Mouse (Mus musculus): ENCODE measurements around the gene Cdc37. TPM values are rescaled to one million over a fixed set of nuclear protein-coding genes. Genes with fewer than 3 reads are reported as not detected.

Cdc37 gene
- polyA plus RNA-seq, 1 experiment from 2014 or later: 297 TPM

GRCm38 (mm10) chr9:21163086-21164050 lies 13.6 kb upstream of the Cdc37 start:
- no peak overlapping the region for H3K27ac ChIP-seq (ENCODE audit: low read depth, low read length)
- H3K27me3 ChIP-seq (ENCODE audit: control insufficient read depth, insufficient read depth, low read length): peaks cover 54% of the 10 kb centered on the region
- no peaks in the 10 kb centered on the region for H3K36me3 ChIP-seq (ENCODE audit: control insufficient read depth, insufficient read depth, low read length)
- H3K4me2 ChIP-seq: no peak overlapping the region
- WGBS: 36% methylated on average over 11 of the region's 11 CpGs
- no peaks in the 10 kb centered on the region for H3K9me3 ChIP-seq (ENCODE audit: control insufficient read depth, low read length)
- ATAC-seq (ENCODE audit: low FRiP score) (no peak), DNase-seq (ENCODE audit: low spot score, missing footprints) (no peak)
- peaks cover 14% of the 10 kb centered on the region for H3K4me1 ChIP-seq (ENCODE audit: control insufficient read depth, insufficient read depth, low read length)
- no peak overlapping the region for H3K4me3 ChIP-seq (ENCODE audit: low read depth, low read length)
- H3K9ac ChIP-seq (ENCODE audit: low read length): no peak overlapping the region

- peak overlapping the region; percentile 64 for H3K4me2 ChIP-seq
These were observed 11.6 kb upstream of the Cdc37 start for GRCm38 (mm10) chr9:21161209-21161909.

DNA sequence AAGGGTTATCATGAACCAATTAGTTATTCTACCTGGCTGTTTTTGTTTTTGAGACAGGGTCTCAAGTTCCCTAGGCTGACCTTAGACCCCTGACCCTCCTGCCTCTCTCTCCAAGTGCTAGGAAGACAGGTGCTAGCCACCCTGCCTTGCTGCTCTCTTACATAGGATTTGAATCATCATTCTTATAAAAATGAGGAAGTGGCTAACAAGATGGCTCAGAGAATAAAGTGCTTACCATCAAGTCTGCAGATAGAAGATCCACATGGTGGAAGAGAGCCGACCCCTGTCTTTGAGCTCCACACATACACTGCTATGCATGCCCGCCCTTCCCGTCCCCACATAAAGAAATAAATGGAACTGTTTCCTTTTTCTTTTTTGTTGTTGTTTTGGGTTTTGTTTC lies 5.0 kb upstream of the Cdc37 start:
- Histone ChIP-seq H3K4me3 (ENCODE audit: low read depth, low read length) (no peak overlapping the region), H3K27ac (ENCODE audit: low read depth, low read length) (no peak overlapping the region), H3K9ac (ENCODE audit: low read length) (no peak overlapping the region), H3K9me3 (ENCODE audit: control insufficient read depth, low read length) (no peaks in the 10 kb centered on the region; the same call in 1 of the 2 replicates), H3K4me2 (no peak overlapping the region), H3K27me3 (ENCODE audit: control insufficient read depth, insufficient read depth, low read length) (no peaks in the 10 kb centered on the region; the same call in 1 of the 2 replicates), H3K4me1 (ENCODE audit: control insufficient read depth, insufficient read depth, low read length) (peaks cover 5% of the 10 kb centered on the region; the same call in 1 of the 2 replicates), H3K36me3 (ENCODE audit: control insufficient read depth, insufficient read depth, low read length) (no peaks in the 10 kb centered on the region)
- DNase-seq (ENCODE audit: low spot score, missing footprints): no peak
- no peak for ATAC-seq (ENCODE audit: low FRiP score)
- 84% methylated on average over 3 of the region's 3 CpGs for WGBS

More at GRCm38 (mm10) chr9:21161209-21161909, 11.6 kb upstream of the Cdc37 start:
- DNase-seq (ENCODE audit: low spot score, missing footprints) (peak; percentile 98), ATAC-seq (ENCODE audit: low FRiP score) (peak; percentile 81)
- H3K27ac ChIP-seq (ENCODE audit: low read depth, low read length): no peak overlapping the region
- no peaks in the 10 kb centered on the region; the same call in 1 of the 2 replicates for H3K9me3 ChIP-seq (ENCODE audit: control insufficient read depth, low read length)
- H3K36me3 ChIP-seq (ENCODE audit: control insufficient read depth, insufficient read depth, low read length): no peaks in the 10 kb centered on the region
- H3K4me1 ChIP-seq (ENCODE audit: control insufficient read depth, insufficient read depth, low read length): peaks cover 14% of the 10 kb centered on the region
- peak overlapping the region; percentile 49 for H3K4me3 ChIP-seq (ENCODE audit: low read depth, low read length)
- H3K9ac ChIP-seq (ENCODE audit: low read length): peak overlapping the region; percentile 79
- peaks cover 42% of the 10 kb centered on the region for H3K27me3 ChIP-seq (ENCODE audit: control insufficient read depth, insufficient read depth, low read length)
- WGBS: under 1% methylated on average over 52 of the region's 52 CpGs

DNA sequence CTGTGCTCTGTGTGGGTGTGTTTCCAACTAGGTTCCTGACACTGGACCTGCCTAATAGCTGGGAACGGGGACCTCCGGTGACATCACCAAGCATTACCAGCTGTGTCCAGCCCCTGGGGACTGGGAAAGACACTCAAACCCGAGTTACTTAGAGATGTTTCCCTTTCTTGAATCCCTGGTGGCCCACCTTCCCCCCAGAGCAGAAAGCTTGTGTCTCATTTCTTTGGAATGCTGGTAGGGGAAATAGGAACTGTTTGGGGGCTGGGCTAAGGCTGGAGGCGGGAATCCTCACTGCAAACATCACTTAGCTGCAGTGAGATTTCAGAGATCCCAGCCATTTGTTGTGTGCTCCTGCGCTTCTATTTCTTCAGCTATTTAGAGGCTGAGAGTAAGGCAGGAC lies 4.1 kb upstream of the Cdc37 start:
- DNase-seq (ENCODE audit: low spot score, missing footprints): no peak
- WGBS: 15% methylated on average over 5 of the region's 5 CpGs

DNA sequence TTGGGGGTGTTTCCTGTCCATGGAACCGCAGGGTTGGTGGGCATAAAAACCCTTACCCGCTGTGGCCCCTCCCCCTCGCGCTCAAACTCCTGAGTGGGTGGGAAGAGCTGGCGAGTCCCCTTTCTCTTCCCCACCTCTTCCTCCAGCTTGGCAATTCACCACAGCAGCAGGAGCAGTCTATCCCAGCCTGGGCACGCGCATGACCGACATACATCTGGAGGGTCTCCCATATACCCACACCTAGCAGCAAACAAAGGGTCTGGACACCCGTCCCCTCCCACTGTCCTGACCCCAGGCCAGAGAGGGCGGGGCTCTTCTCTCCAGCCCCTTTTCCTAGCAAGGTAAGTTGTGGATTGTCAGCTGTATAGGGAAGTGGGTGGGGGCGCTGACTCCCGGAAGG lies 3.5 kb upstream of the Cdc37 start:
- no peak for ATAC-seq (ENCODE audit: low FRiP score)
- Histone ChIP-seq H3K27me3 (ENCODE audit: control insufficient read depth, insufficient read depth, low read length) (no peaks in the 10 kb centered on the region; the same call in 1 of the 2 replicates), H3K4me3 (ENCODE audit: low read depth, low read length) (0 out of 2 replicates have a peak overlapping the region, but pooled peaks have one; percentile 3), H3K36me3 (ENCODE audit: control insufficient read depth, insufficient read depth, low read length) (no peaks in the 10 kb centered on the region), H3K9ac (ENCODE audit: low read length) (peak overlapping the region; percentile 36), H3K4me2 (peak overlapping the region; percentile 38), H3K27ac (ENCODE audit: low read depth, low read length) (no peak overlapping the region), H3K9me3 (ENCODE audit: control insufficient read depth, low read length) (no peaks in the 10 kb centered on the region; the same call in 1 of the 2 replicates), H3K4me1 (ENCODE audit: control insufficient read depth, insufficient read depth, low read length) (peaks cover 15% of the 10 kb centered on the region)
- no peak for DNase-seq (ENCODE audit: low spot score, missing footprints)
- 10% methylated on average over 12 of the region's 12 CpGs for WGBS

More for the DNA sequence above, 4.1 kb upstream of the Cdc37 start:
- Histone ChIP-seq H3K36me3 (ENCODE audit: control insufficient read depth, insufficient read depth, low read length) (no peaks in the 10 kb centered on the region), H3K4me2 (peak overlapping the region; percentile 38), H3K9me3 (ENCODE audit: control insufficient read depth, low read length) (no peaks in the 10 kb centered on the region; the same call in 1 of the 2 replicates), H3K27me3 (ENCODE audit: control insufficient read depth, insufficient read depth, low read length) (no peaks in the 10 kb centered on the region; the same call in 1 of the 2 replicates), H3K4me1 (ENCODE audit: control insufficient read depth, insufficient read depth, low read length) (peaks cover 10% of the 10 kb centered on the region), H3K4me3 (ENCODE audit: low read depth, low read length) (no peak overlapping the region), H3K27ac (ENCODE audit: low read depth, low read length) (no peak overlapping the region), H3K9ac (ENCODE audit: low read length) (peak overlapping the region; percentile 36; the same call in 1 of the 2 replicates)
- no peak for ATAC-seq (ENCODE audit: low FRiP score)

GRCm38 (mm10) chr9:21152715-21153114 lies 2.9 kb upstream of the Cdc37 start:
- 5% methylated on average over 11 of the region's 11 CpGs for WGBS
- peaks cover 20% of the 10 kb centered on the region for H3K4me1 ChIP-seq (ENCODE audit: control insufficient read depth, insufficient read depth, low read length)
- no peak overlapping the region for H3K4me3 ChIP-seq (ENCODE audit: low read depth, low read length)
- no peaks in the 10 kb centered on the region; the same call in 1 of the 2 replicates for H3K9me3 ChIP-seq (ENCODE audit: control insufficient read depth, low read length)
- DNase-seq (ENCODE audit: low spot score, missing footprints) (no peak), ATAC-seq (ENCODE audit: low FRiP score) (no peak)
- peak overlapping the region; percentile 38 for H3K4me2 ChIP-seq
- H3K9ac ChIP-seq (ENCODE audit: low read length): no peak overlapping the region
- H3K27me3 ChIP-seq (ENCODE audit: control insufficient read depth, insufficient read depth, low read length): no peaks in the 10 kb centered on the region; the same call in 1 of the 2 replicates
- no peak overlapping the region for H3K27ac ChIP-seq (ENCODE audit: low read depth, low read length)
- H3K36me3 ChIP-seq (ENCODE audit: control insufficient read depth, insufficient read depth, low read length): no peaks in the 10 kb centered on the region

- peaks cover 23% of the 10 kb centered on the region for H3K4me1 ChIP-seq (ENCODE audit: control insufficient read depth, insufficient read depth, low read length)
- H3K9ac ChIP-seq (ENCODE audit: low read length): peak overlapping the region; percentile 91
- H3K4me2 ChIP-seq: peak overlapping the region; percentile 58
- no peaks in the 10 kb centered on the region; the same call in 1 of the 2 replicates for H3K27me3 ChIP-seq (ENCODE audit: control insufficient read depth, insufficient read depth, low read length)
- H3K27ac ChIP-seq (ENCODE audit: low read depth, low read length): no peak overlapping the region
- no peak for ATAC-seq (ENCODE audit: low FRiP score)
- peaks cover 4% of the 10 kb centered on the region; the same call in 1 of the 2 replicates for H3K36me3 ChIP-seq (ENCODE audit: control insufficient read depth, insufficient read depth, low read length)
- H3K4me3 ChIP-seq (ENCODE audit: low read depth, low read length): peak overlapping the region; percentile 83
- 14% methylated on average over 8 of the region's 8 CpGs for WGBS
- DNase-seq (ENCODE audit: low spot score, missing footprints): no peak
- no peaks in the 10 kb centered on the region for H3K9me3 ChIP-seq (ENCODE audit: control insufficient read depth, low read length)
These were observed 617 bp downstream of the Cdc37 start for GRCm38 (mm10) chr9:21149077-21149653.

DNA sequence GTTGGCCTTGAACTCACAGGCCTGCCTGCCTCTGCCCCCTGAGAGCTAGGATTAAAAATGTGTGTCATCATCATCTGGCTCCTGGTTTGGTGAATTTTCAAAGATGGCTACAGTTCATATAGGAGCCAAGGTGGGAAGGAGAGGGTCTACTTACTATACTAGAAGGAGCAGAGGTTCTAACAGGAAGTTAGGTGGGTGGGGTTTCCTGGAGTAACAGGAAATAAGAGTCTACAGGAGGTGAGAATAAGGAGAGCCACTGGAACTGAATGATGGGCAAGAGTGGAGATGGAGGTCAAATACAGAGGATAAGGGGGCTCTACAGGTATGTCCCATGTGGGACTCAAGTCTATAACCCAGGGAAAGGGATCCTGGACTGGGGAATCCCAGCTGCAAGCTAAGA lies 1.4 kb downstream of the Cdc37 start:
- H3K9me3 ChIP-seq (ENCODE audit: control insufficient read depth, low read length): no peaks in the 10 kb centered on the region
- ATAC-seq (ENCODE audit: low FRiP score) (no peak), DNase-seq (ENCODE audit: low spot score, missing footprints) (no peak)
- peaks cover 4% of the 10 kb centered on the region; the same call in 1 of the 2 replicates for H3K36me3 ChIP-seq (ENCODE audit: control insufficient read depth, insufficient read depth, low read length)
- H3K27ac ChIP-seq (ENCODE audit: low read depth, low read length): no peak overlapping the region
- H3K4me1 ChIP-seq (ENCODE audit: control insufficient read depth, insufficient read depth, low read length): peaks cover 20% of the 10 kb centered on the region
- peak overlapping the region; percentile 58 for H3K4me2 ChIP-seq
- H3K9ac ChIP-seq (ENCODE audit: low read length): no peak overlapping the region
- H3K27me3 ChIP-seq (ENCODE audit: control insufficient read depth, insufficient read depth, low read length): no peaks in the 10 kb centered on the region; the same call in 1 of the 2 replicates
- H3K4me3 ChIP-seq (ENCODE audit: low read depth, low read length): peak overlapping the region; percentile 83

Measured in midbrain, embryonic 11.5 days (tissue).